Mouse (Mus musculus): ENCODE results near the gene Tmem151a. TPM values are rescaled to one million over a fixed set of nuclear protein-coding genes. Genes with fewer than 3 reads are reported as not detected.

The Tmem151a gene
- polyA plus RNA-seq, 1 experiment from 2014 or later = 1.5 TPM

DNA sequence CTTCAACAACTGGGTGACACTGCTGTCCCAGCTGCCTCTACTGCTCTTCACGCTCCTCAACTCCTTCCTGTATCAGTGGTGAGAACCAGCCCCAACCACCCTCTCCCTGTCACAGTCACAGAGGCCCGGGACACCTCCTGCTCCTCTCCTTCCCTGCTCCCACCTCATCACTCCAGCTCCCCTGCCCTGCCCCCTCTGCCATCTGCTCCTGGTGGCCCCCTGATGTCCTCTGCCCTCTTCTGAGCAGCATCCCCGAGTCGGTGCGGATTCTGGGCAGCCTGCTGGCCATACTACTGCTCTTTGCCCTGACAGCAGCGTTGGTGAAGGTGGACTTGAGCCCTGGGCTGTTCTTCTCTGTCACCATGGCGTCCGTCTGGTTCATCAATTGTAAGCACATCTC lies 59.2 kb downstream of the Tmem151a start:
- H3K27me3 ChIP-seq (replicated peaks) = no peaks in the 10 kb centered on the region
- no peak overlapping the region for H3K27ac ChIP-seq
- no peak for ATAC-seq
- no peak overlapping the region for H3K4me2 ChIP-seq
- peaks cover 22% of the 10 kb centered on the region for H3K4me1 ChIP-seq
- no peak overlapping the region for H3K4me3 ChIP-seq
- H3K36me3 ChIP-seq = peaks cover 44% of the 10 kb centered on the region
- no peak overlapping the region for H3K9ac ChIP-seq
- WGBS (ENCODE audit: insufficient replicate concordance) = 82% methylated on average over 8 of the region's 8 CpGs
- no peaks in the 10 kb centered on the region for H3K9me3 ChIP-seq (replicated peaks)

DNA sequence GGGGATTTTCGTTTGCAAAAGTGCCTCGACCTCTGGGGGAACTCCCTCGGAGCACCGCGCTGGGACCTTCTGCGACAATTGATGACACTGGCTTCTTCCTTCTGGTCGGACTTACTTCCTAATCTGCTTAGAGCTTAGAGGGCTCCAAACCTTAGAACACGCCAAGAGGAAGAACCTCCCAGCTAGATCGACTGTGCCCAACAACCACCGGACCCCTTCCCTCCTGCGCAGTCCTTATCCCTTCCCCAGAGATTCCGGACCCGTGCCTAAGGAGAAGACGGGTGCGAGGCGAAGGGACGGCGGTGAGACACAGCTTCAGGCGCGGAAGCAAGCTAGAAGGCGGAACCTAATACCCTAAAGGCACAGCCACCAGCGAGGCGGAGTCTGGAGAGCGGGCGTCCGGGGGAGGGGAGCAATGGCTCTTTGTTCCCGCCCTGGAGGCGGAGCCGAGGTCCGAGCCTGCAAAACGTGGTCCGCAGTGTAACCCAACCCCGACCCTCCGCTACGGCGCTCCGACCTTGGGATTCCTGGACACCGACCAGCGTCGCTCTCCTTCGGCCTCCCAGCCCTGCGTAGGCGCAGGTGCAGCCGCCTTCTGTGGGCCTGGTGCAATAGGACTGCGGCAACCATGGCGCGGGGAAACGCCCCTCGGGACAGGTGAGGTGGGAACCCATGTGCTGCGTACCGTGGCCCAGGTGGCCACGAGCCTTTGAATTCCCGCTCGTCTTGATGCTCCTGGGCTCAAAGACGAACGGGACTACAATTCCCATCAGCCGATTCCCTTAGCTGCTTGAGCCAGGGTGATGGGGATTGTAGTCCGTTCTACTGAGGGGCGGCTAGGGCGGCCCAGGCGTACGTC lies 61.5 kb downstream of the Tmem151a start, which contains the start of gene Slc29a2:
Gene Slc29a2 (plus strand): TSS at position 240 of the 859 bp plus-strand sequence.
- Histone ChIP-seq H3K27ac (peak within 1 kb of the TSS; percentile 77), H3K36me3 (peaks cover 24% of the 10 kb centered on the region), H3K4me3 (peak within 1 kb of the TSS; percentile 72), H3K9me3 (replicated peaks) (no peaks in the 10 kb centered on the region), H3K4me1 (peaks cover 22% of the 10 kb centered on the region), H3K9ac (peak within 1 kb of the TSS; percentile 72), H3K27me3 (replicated peaks) (no peaks in the 10 kb centered on the region), H3K4me2 (peak within 1 kb of the TSS; percentile 96)
- WGBS (ENCODE audit: insufficient replicate concordance) = under 1% methylated on average over 62 of the region's 62 CpGs
- peak; percentile 88 for ATAC-seq

DNA sequence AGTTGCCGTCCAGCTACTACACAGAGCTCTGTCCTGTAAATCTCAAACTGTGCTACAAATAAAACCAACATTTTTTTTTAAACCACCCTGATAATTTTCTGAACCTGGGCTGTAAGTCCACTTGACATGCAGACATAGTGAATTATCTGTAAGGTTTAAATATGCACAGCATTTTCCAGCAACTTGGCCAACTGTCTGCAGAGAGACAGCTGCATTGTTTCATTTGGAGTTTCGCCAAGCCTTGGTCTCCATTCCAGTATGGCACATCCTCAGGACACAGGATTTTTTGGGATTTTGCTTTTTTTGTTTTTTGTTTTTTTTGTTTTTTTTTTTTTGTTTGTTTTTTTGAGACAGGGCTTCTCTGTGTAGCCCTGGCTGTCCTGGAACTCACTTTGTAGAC lies 63.9 kb downstream of the Tmem151a start:
- ATAC-seq = no peak
- peaks cover 22% of the 10 kb centered on the region for H3K4me1 ChIP-seq
- H3K4me2 ChIP-seq = no peak overlapping the region
- WGBS (ENCODE audit: insufficient replicate concordance) = 74% methylated on average over 2 of the region's 2 CpGs
- H3K9me3 ChIP-seq (replicated peaks) = no peaks in the 10 kb centered on the region
- H3K9ac ChIP-seq = no peak overlapping the region
- H3K36me3 ChIP-seq = 0 out of 2 replicates have a peak, but pooled peaks cover 4% of the 10 kb centered on the region
- H3K4me3 ChIP-seq = no peak overlapping the region
- H3K27ac ChIP-seq = no peak overlapping the region
- H3K27me3 ChIP-seq (replicated peaks) = no peaks in the 10 kb centered on the region

Other genes with a start within 250 kb of the Tmem151a start
- 40.3 and 43.6 TPM in 2 replicates for gene Ccs, start 246.2 kb downstream of the Tmem151a start, polyA plus RNA-seq (2016; fragmentation: Nextera tagmentation; extraction: Ambion mirVana)
- gene Ccdc87, start 246.2 kb downstream of the Tmem151a start, polyA plus RNA-seq (2016; fragmentation: Nextera tagmentation; extraction: Ambion mirVana) = not detected in 2 replicates
- 13.1 and 17.8 TPM in 2 replicates for gene Ctsf, start 230.4 kb downstream of the Tmem151a start, polyA plus RNA-seq (2016; fragmentation: Nextera tagmentation; extraction: Ambion mirVana)
- 0.79 and 0.82 TPM in 2 replicates for gene Actn3, start 207.6 kb downstream of the Tmem151a start, polyA plus RNA-seq (2016; fragmentation: Nextera tagmentation; extraction: Ambion mirVana)
- 13.9 and 15.9 TPM in 2 replicates for gene Zdhhc24, start 206.9 kb downstream of the Tmem151a start, polyA plus RNA-seq (2016; fragmentation: Nextera tagmentation; extraction: Ambion mirVana)
- gene Bbs1, start 178.9 kb downstream of the Tmem151a start, polyA plus RNA-seq (2016; fragmentation: Nextera tagmentation; extraction: Ambion mirVana) = 1.6 and 1.8 TPM in 2 replicates
- gene Dpp3, start 157.2 kb downstream of the Tmem151a start, polyA plus RNA-seq (2016; fragmentation: Nextera tagmentation; extraction: Ambion mirVana) = 76.7 and 83.3 TPM in 2 replicates
- 0.20 and 0.44 TPM in 2 replicates for gene Peli3, start 142.4 kb downstream of the Tmem151a start, polyA plus RNA-seq (2016; fragmentation: Nextera tagmentation; extraction: Ambion mirVana)
- 82.4 and 84.7 TPM in 2 replicates for gene Mrpl11, start 123.4 kb downstream of the Tmem151a start, polyA plus RNA-seq (2016; fragmentation: Nextera tagmentation; extraction: Ambion mirVana)
- not detected in 2 replicates for gene Npas4, start 95.2 kb downstream of the Tmem151a start, polyA plus RNA-seq (2016; fragmentation: Nextera tagmentation; extraction: Ambion mirVana)
- 3.3 and 3.8 TPM in 2 replicates for gene Slc29a2, start 61.7 kb downstream of the Tmem151a start, polyA plus RNA-seq (2016; fragmentation: Nextera tagmentation; extraction: Ambion mirVana)
- gene B4gat1, start 46.7 kb downstream of the Tmem151a start, polyA plus RNA-seq (2016; fragmentation: Nextera tagmentation; extraction: Ambion mirVana) = 10.9 and 13.2 TPM in 2 replicates
- gene AC124502.3, start 46.6 kb downstream of the Tmem151a start, polyA plus RNA-seq (2016; fragmentation: Nextera tagmentation; extraction: Ambion mirVana) = 0.20 and 0.23 TPM in 2 replicates
- 40.4 TPM in 2 replicates for gene Brms1, start 44.2 kb downstream of the Tmem151a start, polyA plus RNA-seq (2016; fragmentation: Nextera tagmentation; extraction: Ambion mirVana)
- 0.50 and 0.92 TPM in 2 replicates for gene Rin1, start 35.0 kb downstream of the Tmem151a start, polyA plus RNA-seq (2016; fragmentation: Nextera tagmentation; extraction: Ambion mirVana)
- gene Cd248, start 17.5 kb downstream of the Tmem151a start, polyA plus RNA-seq (2016; fragmentation: Nextera tagmentation; extraction: Ambion mirVana) = 7.7 and 9.5 TPM in 2 replicates
- gene Yif1a, start 3.0 kb upstream of the Tmem151a start, polyA plus RNA-seq (2016; fragmentation: Nextera tagmentation; extraction: Ambion mirVana) = 51.7 and 53.9 TPM in 2 replicates
- gene Cnih2, start 13.0 kb upstream of the Tmem151a start, polyA plus RNA-seq (2016; fragmentation: Nextera tagmentation; extraction: Ambion mirVana) = 3.5 and 3.8 TPM in 2 replicates
- 118 and 126 TPM in 2 replicates for gene Rab1b, start 21.5 kb upstream of the Tmem151a start, polyA plus RNA-seq (2016; fragmentation: Nextera tagmentation; extraction: Ambion mirVana)
- gene Klc2, start 33.0 kb upstream of the Tmem151a start, polyA plus RNA-seq (2016; fragmentation: Nextera tagmentation; extraction: Ambion mirVana) = 4.4 and 4.9 TPM in 2 replicates
- 17.2 and 19.7 TPM in 2 replicates for gene Pacs1, start 187.6 kb upstream of the Tmem151a start, polyA plus RNA-seq (2016; fragmentation: Nextera tagmentation; extraction: Ambion mirVana)
- 183 and 187 TPM in 2 replicates for gene Sf3b2, start 209.9 kb upstream of the Tmem151a start, polyA plus RNA-seq (2016; fragmentation: Nextera tagmentation; extraction: Ambion mirVana)
- gene Gal3st3, start 212.8 kb upstream of the Tmem151a start, polyA plus RNA-seq (2016; fragmentation: Nextera tagmentation; extraction: Ambion mirVana) = 0.29 and 0.54 TPM in 2 replicates